Mouse (Mus musculus): Measurements from ENCODE around the gene Fgf12. TPM values are rescaled to one million over a fixed set of nuclear protein-coding genes. Genes with fewer than 3 reads are reported as not detected.
A peak's percentile ranks its signal among the peaks of the same experiment; 100 is the strongest.

The Fgf12 gene
- total and polyA plus RNA-seq, 2 experiments = 0.18 to 0.21 TPM

GRCm38 (mm10) chr16:28490515-28490914 lies 262.4 kb downstream of the Fgf12 start:
- no peak overlapping the region for H3K27ac ChIP-seq (replicated peaks; ENCODE audit: insufficient read depth, low read depth, low read length)
- no peak overlapping the region for H3K9ac ChIP-seq (ENCODE audit: low read depth, low read length)
- H3K36me3 ChIP-seq (ENCODE audit: control insufficient read depth, insufficient read depth, low read length) = no peaks in the 10 kb centered on the region
- no peaks in the 10 kb centered on the region for H3K79me2 ChIP-seq (ENCODE audit: control insufficient read depth, insufficient read depth, low read length)
- H3K4me1 ChIP-seq (ENCODE audit: control insufficient read depth, insufficient read depth, low read length) = no peaks in the 10 kb centered on the region
- TF ChIP-seq POLR2A (IDR thresholded peaks at IDR 0.05; ENCODE audit: extremely low read depth, insufficient read depth, low read length) = no peak
- TF ChIP-seq CTCF (IDR thresholded peaks at IDR 0.05; ENCODE audit: low read depth, low read length) = peak; percentile 65; the same call in 1 of the 2 replicates
- H3K4me3 ChIP-seq (ENCODE audit: insufficient read depth, low read depth, low read length) = no peak overlapping the region
- 0 out of 2 replicates have a peak, but pooled peaks cover 2% of the 10 kb centered on the region for H3K27me3 ChIP-seq (ENCODE audit: control insufficient read depth, insufficient read depth, low read length)
- DNase-seq (ENCODE audit: extremely low read depth, low read depth, low spot score) = peak; percentile 43
- 14% methylated on average over 6 of the region's 6 CpGs for WGBS

- Histone ChIP-seq H3K9ac (ENCODE audit: low read depth, low read length) (no peak overlapping the region), H3K27ac (replicated peaks; ENCODE audit: insufficient read depth, low read depth, low read length) (no peak overlapping the region), H3K36me3 (ENCODE audit: control insufficient read depth, insufficient read depth, low read length) (no peaks in the 10 kb centered on the region), H3K79me2 (ENCODE audit: control insufficient read depth, insufficient read depth, low read length) (no peaks in the 10 kb centered on the region), H3K4me3 (ENCODE audit: insufficient read depth, low read depth, low read length) (no peak overlapping the region), H3K4me1 (ENCODE audit: control insufficient read depth, insufficient read depth, low read length) (no peaks in the 10 kb centered on the region), H3K27me3 (ENCODE audit: control insufficient read depth, insufficient read depth, low read length) (no peaks in the 10 kb centered on the region)
- 73% methylated on average over 3 of the region's 3 CpGs for WGBS
- no peak for TF ChIP-seq CTCF (IDR thresholded peaks at IDR 0.05; ENCODE audit: low read depth, low read length)
- TF ChIP-seq POLR2A (IDR thresholded peaks at IDR 0.05; ENCODE audit: extremely low read depth, insufficient read depth, low read length) = no peak
- no peak for DNase-seq (ENCODE audit: extremely low read depth, low read depth, low spot score)
These were observed 267.9 kb downstream of the Fgf12 start for GRCm38 (mm10) chr16:28484920-28485319.

GRCm38 (mm10) chr16:28479022-28479421 lies 273.8 kb downstream of the Fgf12 start:
- Histone ChIP-seq H3K27me3 (ENCODE audit: control insufficient read depth, insufficient read depth, low read length) (no peaks in the 10 kb centered on the region), H3K4me1 (ENCODE audit: control insufficient read depth, insufficient read depth, low read length) (no peaks in the 10 kb centered on the region)
- 94% methylated on average over 2 of the region's 2 CpGs for WGBS

GRCm38 (mm10) chr16:28476651-28477050 lies 276.2 kb downstream of the Fgf12 start:
- Histone ChIP-seq H3K27me3 (ENCODE audit: control insufficient read depth, insufficient read depth, low read length) (no peaks in the 10 kb centered on the region), H3K27ac (replicated peaks; ENCODE audit: insufficient read depth, low read depth, low read length) (no peak overlapping the region), H3K4me3 (ENCODE audit: insufficient read depth, low read depth, low read length) (no peak overlapping the region), H3K9ac (ENCODE audit: low read depth, low read length) (no peak overlapping the region), H3K4me1 (ENCODE audit: control insufficient read depth, insufficient read depth, low read length) (no peaks in the 10 kb centered on the region), H3K36me3 (ENCODE audit: control insufficient read depth, insufficient read depth, low read length) (no peaks in the 10 kb centered on the region), H3K79me2 (ENCODE audit: control insufficient read depth, insufficient read depth, low read length) (no peaks in the 10 kb centered on the region)
- TF ChIP-seq POLR2A (IDR thresholded peaks at IDR 0.05; ENCODE audit: extremely low read depth, insufficient read depth, low read length) (no peak), CTCF (IDR thresholded peaks at IDR 0.05; ENCODE audit: low read depth, low read length) (no peak)
- no peak for DNase-seq (ENCODE audit: extremely low read depth, low read depth, low spot score)
- 93% methylated on average over 4 of the region's 4 CpGs for WGBS

More at GRCm38 (mm10) chr16:28479022-28479421, 273.8 kb downstream of the Fgf12 start:
- Histone ChIP-seq H3K79me2 (ENCODE audit: control insufficient read depth, insufficient read depth, low read length) (no peaks in the 10 kb centered on the region), H3K27ac (replicated peaks; ENCODE audit: insufficient read depth, low read depth, low read length) (no peak overlapping the region), H3K4me3 (ENCODE audit: insufficient read depth, low read depth, low read length) (no peak overlapping the region), H3K36me3 (ENCODE audit: control insufficient read depth, insufficient read depth, low read length) (no peaks in the 10 kb centered on the region), H3K9ac (ENCODE audit: low read depth, low read length) (no peak overlapping the region)
- DNase-seq (ENCODE audit: extremely low read depth, low read depth, low spot score) = no peak
- no peak for TF ChIP-seq POLR2A (IDR thresholded peaks at IDR 0.05; ENCODE audit: extremely low read depth, insufficient read depth, low read length)
- no peak for TF ChIP-seq CTCF (IDR thresholded peaks at IDR 0.05; ENCODE audit: low read depth, low read length)

DNA sequence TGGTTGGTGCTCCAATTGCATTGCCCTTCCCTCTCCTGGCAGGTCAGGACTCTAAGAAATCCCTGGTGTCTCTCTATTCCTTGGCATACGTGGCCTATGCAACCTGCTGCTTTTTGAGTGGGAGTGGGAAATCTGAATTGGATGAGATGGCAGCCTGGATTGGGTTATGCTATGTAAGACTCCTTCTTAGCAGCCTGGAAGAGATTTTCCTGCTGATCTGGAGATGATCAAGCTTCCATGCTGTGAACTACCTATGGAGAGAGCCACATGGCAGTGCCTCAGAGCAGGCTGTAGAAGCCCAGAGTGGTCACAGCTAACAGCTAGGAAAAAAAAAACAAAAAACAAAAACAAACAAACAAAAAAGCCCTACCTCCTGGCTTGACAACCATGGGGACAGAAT lies 277.3 kb downstream of the Fgf12 start:
- Histone ChIP-seq H3K36me3 (ENCODE audit: control insufficient read depth, insufficient read depth, low read length) (no peaks in the 10 kb centered on the region), H3K4me1 (ENCODE audit: control insufficient read depth, insufficient read depth, low read length) (no peaks in the 10 kb centered on the region), H3K9ac (ENCODE audit: low read depth, low read length) (no peak overlapping the region), H3K79me2 (ENCODE audit: control insufficient read depth, insufficient read depth, low read length) (no peaks in the 10 kb centered on the region), H3K4me3 (ENCODE audit: insufficient read depth, low read depth, low read length) (no peak overlapping the region), H3K27ac (replicated peaks; ENCODE audit: insufficient read depth, low read depth, low read length) (no peak overlapping the region), H3K27me3 (ENCODE audit: control insufficient read depth, insufficient read depth, low read length) (no peaks in the 10 kb centered on the region)
- no peak for DNase-seq (ENCODE audit: extremely low read depth, low read depth, low spot score)
- WGBS = 48% methylated on average over 1 of the region's 1 CpGs
- no peak for TF ChIP-seq POLR2A (IDR thresholded peaks at IDR 0.05; ENCODE audit: extremely low read depth, insufficient read depth, low read length)
- TF ChIP-seq CTCF (IDR thresholded peaks at IDR 0.05; ENCODE audit: low read depth, low read length) = no peak

DNA sequence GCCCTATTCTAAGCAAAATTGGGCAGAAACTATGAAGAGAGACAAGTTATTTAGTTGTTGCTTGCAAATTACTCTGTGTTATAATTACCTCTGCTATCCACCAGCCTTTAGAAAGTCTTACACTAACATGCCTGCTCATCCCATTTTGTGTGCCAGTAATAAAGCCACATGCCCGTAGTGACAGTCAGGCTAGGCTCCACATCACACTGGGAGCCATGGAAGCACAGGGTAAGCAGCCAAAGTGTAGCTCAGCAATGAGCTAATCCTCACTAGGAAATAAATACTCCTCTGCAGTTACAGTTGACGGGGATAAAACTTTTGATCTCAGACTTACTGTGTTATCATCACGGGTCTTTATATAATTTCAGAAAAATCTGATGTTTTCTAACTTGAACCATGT lies 298.0 kb downstream of the Fgf12 start:
- H3K27me3 ChIP-seq (ENCODE audit: control insufficient read depth, insufficient read depth, low read length) = no peaks in the 10 kb centered on the region
- no peaks in the 10 kb centered on the region for H3K79me2 ChIP-seq (ENCODE audit: control insufficient read depth, insufficient read depth, low read length)
- TF ChIP-seq POLR2A (IDR thresholded peaks at IDR 0.05; ENCODE audit: extremely low read depth, insufficient read depth, low read length) (no peak), CTCF (IDR thresholded peaks at IDR 0.05; ENCODE audit: low read depth, low read length) (no peak)
- no peak overlapping the region for H3K9ac ChIP-seq (ENCODE audit: low read depth, low read length)
- no peaks in the 10 kb centered on the region for H3K4me1 ChIP-seq (ENCODE audit: control insufficient read depth, insufficient read depth, low read length)
- DNase-seq (ENCODE audit: extremely low read depth, low read depth, low spot score) = no peak
- H3K27ac ChIP-seq (replicated peaks; ENCODE audit: insufficient read depth, low read depth, low read length) = no peak overlapping the region
- 71% methylated on average over 3 of the region's 3 CpGs for WGBS
- no peaks in the 10 kb centered on the region for H3K36me3 ChIP-seq (ENCODE audit: control insufficient read depth, insufficient read depth, low read length)
- no peak overlapping the region for H3K4me3 ChIP-seq (ENCODE audit: insufficient read depth, low read depth, low read length)
